Mouse (Mus musculus) kidney, adult 2 months (tissue): ENCODE data around the gene Pde4d. TPM values are rescaled to one million over a fixed set of nuclear protein-coding genes. Genes with fewer than 3 reads are reported as not detected.

ENCODE experiments used
- DNase-seq: peaks from one replicate; pipeline ENCODE4 v3.0.0; 2021
- H3K27ac ChIP-seq: fragments of 200-500 bp; 2 replicates; pipeline ENCODE4 v1.5.1; 2012; ENCODE audit warnings: low read depth, low read length, control low read depth, inconsistent platforms; ENCODE audit not compliant: insufficient read depth
- H3K27me3 ChIP-seq: fragments of 200-500 bp; replicated peaks from 2 replicates; pipeline ENCODE4 v1.6.1; 2012; ENCODE audit warnings: mild to moderate bottlenecking, moderate library complexity, low read length, inconsistent platforms; ENCODE audit not compliant: control insufficient read depth, insufficient read depth
- H3K36me3 ChIP-seq: fragments of 200-500 bp; 2 replicates; pipeline ENCODE4 v1.6.1; 2012; ENCODE audit warnings: mild to moderate bottlenecking, moderate library complexity, low read length, inconsistent platforms; ENCODE audit not compliant: control insufficient read depth, insufficient read depth
- H3K4me1 ChIP-seq: fragments of 200-500 bp; 2 replicates; pipeline ENCODE4 v1.6.1; 2011; ENCODE audit warnings: low read length; ENCODE audit not compliant: control insufficient read depth, insufficient read depth
- H3K4me3 ChIP-seq: fragments of 200-500 bp; 2 replicates; pipeline ENCODE4 v1.5.1; 2011; ENCODE audit warnings: mild to moderate bottlenecking, low read depth, low read length, control low read depth; ENCODE audit not compliant: insufficient read depth
- CTCF ChIP-seq: fragments of 200-500 bp; conservative IDR thresholded peaks from 2 replicates; pipeline ENCODE4 v1.5.1; 2011; ENCODE audit warnings: low read depth, mild to moderate bottlenecking, control low read depth, low read length, moderate library complexity, mixed read lengths; ENCODE audit not compliant: insufficient read depth, insufficient read length
- POLR2A ChIP-seq: fragments of 200-500 bp; IDR thresholded peaks from one replicate; pipeline ENCODE4 v1.6.1; 2011; ENCODE audit warnings: low read depth, low read length, control low read depth
- WGBS: fragments of 180-500 bp; shearing (Covaris S2); methylation state at CpG from one replicate; pipeline ENCODE4 v1.1.7; 2018; 5-methylcytosine and 5-hydroxymethylcytosine counted together
- polyA plus RNA-seq: library from polyadenylated mRNA; depleted of rRNA; stranded (reverse); fragments of >200 nt; gene quantifications from 2 replicates; pipeline ENCODE4 v1.2.3, GENCODE M21; 2012

Pde4d gene
- polyA plus RNA-seq, 1 experiment, result 18.3 TPM

DNA sequence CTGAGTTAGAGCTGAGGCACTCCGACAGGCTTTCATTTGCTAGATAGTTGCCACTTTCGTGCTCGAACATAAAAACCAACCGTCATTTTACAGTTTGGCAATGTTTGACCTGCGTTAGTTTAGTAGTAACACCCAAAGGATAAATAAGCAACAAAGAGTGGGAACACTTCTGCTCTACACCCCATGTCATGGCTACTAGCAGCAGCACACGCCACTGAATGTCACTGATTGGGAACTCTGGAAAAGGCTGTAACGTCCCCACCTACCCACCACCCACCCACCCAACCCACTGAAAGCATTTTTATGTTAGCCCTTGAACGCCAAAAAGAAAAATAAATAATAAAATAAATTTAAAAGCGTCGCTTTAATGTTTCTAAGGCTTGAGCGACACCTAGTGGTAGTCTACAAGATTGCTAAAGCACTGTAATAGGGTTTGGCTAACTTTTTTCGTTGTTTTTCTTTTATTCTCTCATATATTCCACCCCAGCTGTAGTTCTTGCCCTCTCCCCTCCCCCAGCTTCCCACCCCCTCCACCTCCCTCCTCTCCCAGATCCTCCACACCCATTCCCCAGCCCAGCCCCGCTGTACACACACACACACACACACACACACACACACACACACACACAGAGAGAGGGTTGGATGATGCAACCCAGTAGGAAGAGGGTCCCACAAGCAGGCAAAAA, 763.2 kb downstream of the Pde4d start:
- H3K4me1 ChIP-seq, result no peaks in the 10 kb centered on the region; the same call in 1 of the 2 replicates
- WGBS, result 19% methylated on average over 13 of the region's 13 CpGs
- peak; percentile 32 for DNase-seq
- H3K4me3 ChIP-seq, result 0 out of 2 replicates have a peak overlapping the region, but pooled peaks have one; percentile 15
- H3K36me3 ChIP-seq, result no peaks in the 10 kb centered on the region
- TF ChIP-seq CTCF (no peak), POLR2A (no peak)
- no peak overlapping the region for H3K27ac ChIP-seq
- H3K27me3 ChIP-seq, result no peaks in the 10 kb centered on the region

- H3K27me3 ChIP-seq, result no peaks in the 10 kb centered on the region
- no peak for DNase-seq
- WGBS, result 54% methylated on average over 8 of the region's 8 CpGs
- no peak overlapping the region for H3K4me3 ChIP-seq
- H3K4me1 ChIP-seq, result no peaks in the 10 kb centered on the region
- no peak overlapping the region for H3K27ac ChIP-seq
- no peak for TF ChIP-seq CTCF
- no peak for TF ChIP-seq POLR2A
- no peaks in the 10 kb centered on the region for H3K36me3 ChIP-seq
These were observed 769.4 kb downstream of the Pde4d start for GRCm38 (mm10) chr13:109219019-109219725.

- 23% methylated on average over 8 of the region's 8 CpGs for WGBS
- Histone ChIP-seq H3K4me1 (peaks cover 4% of the 10 kb centered on the region; the same call in 1 of the 2 replicates), H3K27ac (0 out of 2 replicates have a peak overlapping the region, but pooled peaks have one; percentile 24), H3K36me3 (no peaks in the 10 kb centered on the region), H3K4me3 (peak overlapping the region; percentile 40), H3K27me3 (no peaks in the 10 kb centered on the region)
- DNase-seq, result peak; percentile 64
- TF ChIP-seq POLR2A (no peak), CTCF (0 out of 2 replicates have a peak, but pooled peaks have one; percentile 28)
These were observed 779.3 kb downstream of the Pde4d start for GRCm38 (mm10) chr13:109228967-109229617.

DNA sequence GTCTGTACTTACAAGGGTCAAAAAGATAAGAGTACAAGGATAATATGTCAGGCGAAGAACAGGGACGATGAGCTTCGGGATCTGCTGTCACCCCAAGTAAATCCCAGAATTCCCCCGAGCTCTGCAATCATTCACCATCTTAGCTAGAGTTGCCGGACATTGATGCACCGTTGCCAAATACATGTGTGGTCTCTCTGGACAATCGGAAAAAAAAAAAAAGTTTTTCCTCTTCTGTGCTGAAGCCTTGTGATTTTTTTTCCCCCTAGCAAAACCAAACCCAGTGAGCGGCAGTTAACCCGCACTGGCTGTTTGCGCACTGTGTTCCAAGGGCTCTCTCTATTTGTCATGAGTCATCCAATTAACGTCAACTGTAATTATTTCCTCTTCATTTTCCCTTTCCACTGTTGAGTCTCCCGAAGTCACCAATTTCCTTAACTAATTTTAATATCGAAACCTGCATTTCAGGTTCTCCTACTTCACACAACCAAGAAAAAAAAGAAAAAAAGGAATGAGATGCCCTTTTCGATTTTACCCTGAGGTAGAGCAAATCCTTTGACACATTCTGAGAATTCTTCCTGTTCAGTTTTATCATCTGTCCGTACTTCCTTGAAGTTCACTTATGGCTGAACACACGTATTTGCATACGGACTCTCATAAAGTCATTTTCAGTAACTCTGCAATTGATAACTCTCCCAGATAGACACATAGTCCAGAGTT, 780.0 kb downstream of the Pde4d start:
- DNase-seq, result peak; percentile 20
- WGBS, result 32% methylated on average over 17 of the region's 17 CpGs

DNA sequence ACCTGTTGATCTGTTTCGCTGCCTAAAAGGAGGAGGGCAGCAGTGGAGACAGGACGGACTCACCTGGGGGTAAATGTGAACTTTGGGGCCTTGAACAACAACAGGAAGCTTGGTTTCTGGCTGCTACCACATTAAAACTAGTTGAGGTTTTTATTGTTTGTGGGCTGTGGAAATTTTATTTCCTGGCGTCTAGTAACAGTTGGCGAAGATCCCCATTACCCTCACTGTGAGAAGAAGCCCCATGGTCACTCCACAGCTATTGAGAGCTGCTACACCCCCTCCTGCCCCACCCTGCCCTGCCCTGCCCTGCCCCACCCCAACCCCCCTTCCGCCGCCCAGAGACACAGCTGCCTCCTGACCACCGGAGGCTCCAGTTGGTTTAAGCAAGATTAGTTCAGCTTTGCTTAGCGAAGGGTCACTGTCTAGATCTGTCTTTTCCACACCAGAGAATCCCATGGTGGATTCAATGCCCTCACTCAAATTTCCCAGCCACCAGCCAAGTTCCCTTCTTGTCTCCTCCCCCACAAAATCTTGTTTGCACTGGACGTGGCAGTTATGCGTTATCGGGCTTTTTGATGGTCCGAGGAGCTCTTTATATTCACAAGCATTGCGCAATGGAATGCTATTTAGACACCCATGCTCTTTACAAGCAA, 780.7 kb downstream of the Pde4d start:
- Histone ChIP-seq H3K27me3 (no peaks in the 10 kb centered on the region), H3K4me3 (no peak overlapping the region), H3K36me3 (no peaks in the 10 kb centered on the region), H3K4me1 (peaks cover 4% of the 10 kb centered on the region; the same call in 1 of the 2 replicates), H3K27ac (no peak overlapping the region)
- no peak for TF ChIP-seq CTCF
- no peak for TF ChIP-seq POLR2A
- 53% methylated on average over 13 of the region's 13 CpGs for whole genome bisulfite sequencing
- no peak for DNase-seq

More for the DNA sequence above, 780.0 kb downstream of the Pde4d start:
- Histone ChIP-seq H3K36me3 (no peaks in the 10 kb centered on the region), H3K4me1 (peaks cover 4% of the 10 kb centered on the region; the same call in 1 of the 2 replicates), H3K27me3 (no peaks in the 10 kb centered on the region), H3K27ac (0 out of 2 replicates have a peak overlapping the region, but pooled peaks have one; percentile 24), H3K4me3 (peak overlapping the region; percentile 40)
- TF ChIP-seq CTCF, result no peak
- no peak for TF ChIP-seq POLR2A

DNA sequence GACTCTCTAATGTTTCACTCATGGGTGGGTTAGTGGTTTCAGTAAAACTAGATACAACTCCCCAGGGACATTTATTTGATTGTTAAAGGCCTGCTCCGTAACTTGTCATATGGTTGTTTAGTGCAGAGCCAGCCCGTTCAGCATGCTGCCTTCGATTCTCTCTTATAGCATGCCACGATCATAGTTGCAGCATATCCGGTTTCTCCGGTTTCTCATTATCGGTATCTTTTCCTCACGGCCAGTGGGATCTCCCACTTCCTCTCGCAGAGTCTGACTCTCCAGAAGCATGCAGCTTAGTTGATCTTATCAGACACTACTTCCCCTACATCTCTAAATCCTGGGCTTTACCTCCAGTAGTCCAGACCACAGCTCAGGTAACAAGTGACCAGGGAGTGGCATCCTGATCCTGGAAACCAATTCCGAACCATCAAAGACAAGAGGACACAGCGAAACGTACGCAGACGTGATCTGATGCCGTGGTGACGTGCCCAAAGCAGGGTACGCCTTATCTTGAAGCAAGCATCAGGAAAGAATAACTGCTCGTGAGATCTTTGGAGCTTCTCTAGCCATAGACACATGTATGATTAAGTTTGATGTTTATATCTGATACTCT, 782.2 kb downstream of the Pde4d start:
- Histone ChIP-seq H3K4me3 (peak overlapping the region; percentile 21; the same call in 1 of the 2 replicates), H3K27ac (no peak overlapping the region), H3K27me3 (no peaks in the 10 kb centered on the region), H3K36me3 (no peaks in the 10 kb centered on the region), H3K4me1 (peaks cover 4% of the 10 kb centered on the region; the same call in 1 of the 2 replicates)
- TF ChIP-seq CTCF (no peak), POLR2A (no peak)
- 63% methylated on average over 18 of the region's 18 CpGs for WGBS
- DNase-seq, result no peak
